Comparison of ENCODE assay signal across 22 mouse cellular contexts in genomic region chr14:7803874-7804557, GRCm38 (mm10). TPM values are rescaled to one million over a fixed set of nuclear protein-coding genes. Genes with fewer than 3 reads are reported as not detected.
DNase-seq lines count a peak whose midpoint lies in the region; ATAC-seq and TF ChIP-seq lines count a peak whose summit lies in the region.
"Had no signal": no experiment of that assay in that cellular context is flagged by ENCODE, and none has a peak within 500 bp of the region (broad histone marks: within the 10 kb centered on the region; RNA-seq: fewer than 3 reads in every experiment).

No protein-coding gene starts in this region.

- H3K36me3 ChIP-seq in forebrain, embryonic 15.5 days = no peaks in the 10 kb centered on the region
- H3K36me3 ChIP-seq in forebrain, embryonic 10.5 days (replicated peaks) = no peaks in the 10 kb centered on the region
- no peaks in the 10 kb centered on the region for H3K36me3 ChIP-seq in midbrain, postnatal 0 days (ENCODE audit: insufficient read depth, low read length)
- H3K36me3 ChIP-seq in midbrain, embryonic 14.5 days (ENCODE audit: control insufficient read depth, insufficient read depth, low read length) = no peaks in the 10 kb centered on the region
- no peaks in the 10 kb centered on the region; the same call in 1 of the 2 replicates for H3K36me3 ChIP-seq in splenic B cell, adult 2 months (ENCODE audit: control insufficient read depth, insufficient read depth, low read length, poor library complexity, severe bottlenecking)
- H3K36me3 ChIP-seq: stomach, embryonic 15.5 days had no signal

- H3K27me3 ChIP-seq in forebrain, embryonic 15.5 days = no peaks in the 10 kb centered on the region
- no peaks in the 10 kb centered on the region for H3K27me3 ChIP-seq in forebrain, embryonic 10.5 days (ENCODE audit: poor library complexity, severe bottlenecking)
- no peaks in the 10 kb centered on the region for H3K27me3 ChIP-seq in midbrain, postnatal 0 days (ENCODE audit: insufficient read depth, low read length)
- no peaks in the 10 kb centered on the region for H3K27me3 ChIP-seq in midbrain, embryonic 14.5 days (ENCODE audit: control insufficient read depth, insufficient read depth, low read length)
- no peaks in the 10 kb centered on the region for H3K27me3 ChIP-seq in splenic B cell, adult 2 months (ENCODE audit: control insufficient read depth, insufficient read depth, low read length, poor library complexity, severe bottlenecking)
- H3K27me3 ChIP-seq: stomach, embryonic 15.5 days had no signal

- TF ChIP-seq CTCF in midbrain, postnatal 0 days (IDR thresholded peaks at IDR 0.05) = no peak

- intact Hi-C loops in left cerebral cortex, postnatal 36 days (cut with DNase I) = no loop called here

- no peaks in the 10 kb centered on the region for H3K4me1 ChIP-seq in forebrain, embryonic 15.5 days
- H3K4me1 ChIP-seq in forebrain, embryonic 10.5 days = peaks cover 6% of the 10 kb centered on the region
- H3K4me1 ChIP-seq in midbrain, postnatal 0 days (ENCODE audit: insufficient read depth, low read length) = no peaks in the 10 kb centered on the region
- no peaks in the 10 kb centered on the region for H3K4me1 ChIP-seq in midbrain, embryonic 14.5 days (ENCODE audit: control insufficient read depth, insufficient read depth, low read length)
- H3K4me1 ChIP-seq: stomach, embryonic 15.5 days had no signal

- 68% methylated on average over 4 of the region's 4 CpGs for WGBS in forebrain, embryonic 15.5 days
- 75% methylated on average over 4 of the region's 4 CpGs for WGBS in forebrain, embryonic 10.5 days
- 72% methylated on average over 4 of the region's 4 CpGs for WGBS in midbrain, postnatal 0 days
- 67% methylated on average over 4 of the region's 4 CpGs for WGBS in midbrain, embryonic 14.5 days

- H3K9me3 ChIP-seq in forebrain, embryonic 15.5 days = no peaks in the 10 kb centered on the region
- peaks cover 7% of the 10 kb centered on the region; the same call in 1 of the 2 replicates for H3K9me3 ChIP-seq in forebrain, embryonic 10.5 days
- no peaks in the 10 kb centered on the region for H3K9me3 ChIP-seq in midbrain, postnatal 0 days (ENCODE audit: low read length)
- no peaks in the 10 kb centered on the region for H3K9me3 ChIP-seq in midbrain, embryonic 14.5 days (ENCODE audit: control insufficient read depth, low read length)
- H3K9me3 ChIP-seq: stomach, embryonic 15.5 days had no signal

- no peak overlapping the region for H3K27ac ChIP-seq in forebrain, embryonic 15.5 days (replicated peaks)
- H3K27ac ChIP-seq in forebrain, embryonic 10.5 days = no peak overlapping the region
- H3K27ac ChIP-seq in midbrain, postnatal 0 days (ENCODE audit: low read depth, low read length) = no peak overlapping the region
- no peak overlapping the region for H3K27ac ChIP-seq in midbrain, embryonic 14.5 days (replicated peaks; ENCODE audit: low read depth, low read length)
- H3K27ac ChIP-seq: liver, embryonic 14.5 days; stomach, embryonic 15.5 days had no signal

- no peak overlapping the region for H3K4me3 ChIP-seq in forebrain, embryonic 15.5 days
- no peak overlapping the region for H3K4me3 ChIP-seq in forebrain, embryonic 10.5 days
- no peak overlapping the region for H3K4me3 ChIP-seq in midbrain, postnatal 0 days (ENCODE audit: low read depth, low read length)
- no peak overlapping the region for H3K4me3 ChIP-seq in midbrain, embryonic 14.5 days (replicated peaks; ENCODE audit: low read depth, low read length)
- H3K4me3 ChIP-seq: stomach, embryonic 15.5 days had no signal

- no peak overlapping the region for H3K9ac ChIP-seq in forebrain, embryonic 15.5 days (replicated peaks)
- H3K9ac ChIP-seq in midbrain, postnatal 0 days (replicated peaks; ENCODE audit: low read length, poor library complexity, severe bottlenecking) = no peak overlapping the region
- H3K9ac ChIP-seq in midbrain, embryonic 14.5 days (replicated peaks; ENCODE audit: low read length) = no peak overlapping the region
- H3K9ac ChIP-seq: liver, embryonic 14.5 days; stomach, embryonic 15.5 days had no signal

- no peak for DNase-seq in forebrain, embryonic 10.5 days (ENCODE audit: extremely low spot score, low spot score)
- DNase-seq in midbrain, postnatal 0 days (ENCODE audit: low spot score) = peak; percentile 37
- DNase-seq in midbrain, embryonic 14.5 days = no peak
- DNase-seq in cerebellum, postnatal 14 days = peak; percentile 66 to 84
- peak; percentile 24 for DNase-seq in splenic B cell, adult 2 months (ENCODE audit: low read depth, low spot score)
- DNase-seq in embryo, embryonic 9.5 days (ENCODE audit: extremely low spot score) = no peak
- DNase-seq in left cerebral cortex, postnatal 36 days (ENCODE audit: low spot score in 2 of 2) = no peak
- DNase-seq: kidney, adult 11 months; lung, postnatal 36 days; right cerebral cortex, postnatal 25 days; thymus, postnatal 25 days had no signal

- no peak overlapping the region for H3K4me2 ChIP-seq in forebrain, embryonic 15.5 days (replicated peaks)
- H3K4me2 ChIP-seq in midbrain, postnatal 0 days (ENCODE audit: low read depth, low read length, poor library complexity, severe bottlenecking) = no peak overlapping the region
- no peak overlapping the region for H3K4me2 ChIP-seq in midbrain, embryonic 14.5 days (ENCODE audit: low read length)
- H3K4me2 ChIP-seq: stomach, embryonic 15.5 days had no signal

- 0 out of 2 replicates have a peak, but pooled peaks have one; percentile 25 for ATAC-seq in forebrain, embryonic 15.5 days (replicated peaks)
- ATAC-seq in midbrain, postnatal 0 days (ENCODE audit: low FRiP score) = no peak
- no peak for ATAC-seq in midbrain, embryonic 14.5 days (ENCODE audit: low FRiP score, low TSS enrichment)

RNA-seq across cellular contexts. Expression of gene Gm26661, which starts 12.6 kb away (rescaled TPM):
- polyA plus RNA-seq in forebrain, embryonic 15.5 days (2015; fragmentation: Nextera tagmentation; extraction: Ambion mirVana) = not detected in 2 replicates
- polyA plus RNA-seq in forebrain, embryonic 10.5 days (2016; fragmentation: Nextera tagmentation; extraction: Ambion mirVana) = not detected in 2 replicates
- not detected in 2 replicates for total RNA-seq in midbrain, postnatal 0 days (2014; rRNA removed)
- 0.96 TPM in 1 of 2 replicates, not detected in the other for polyA plus RNA-seq in midbrain, postnatal 0 days (2015; fragmentation: Nextera tagmentation; extraction: Ambion mirVana)
- polyA plus RNA-seq in midbrain, embryonic 14.5 days (2014; fragmentation: Nextera tagmentation; extraction: Ambion mirVana) = not detected in 2 replicates
- not detected for total RNA-seq in left cerebral cortex, postnatal 36 days (2021)
- total RNA-seq: left cerebral cortex, adult 8-10 months had no signal
- polyA plus RNA-seq: brain, embryonic 14.5 days; C2C12; embryonic facial prominence, embryonic 11.5 days; frontal cortex, adult 2 months; gonadal fat pad, adult 2 months; heart, postnatal 0 days; large intestine, adult 2 months; liver, embryonic 14.5 days; stomach, embryonic 15.5 days had no signal

RNA-seq across cellular contexts. Expression of gene Flnb, which starts 13.7 kb away (rescaled TPM):
- polyA plus RNA-seq in forebrain, embryonic 15.5 days (2015; fragmentation: Nextera tagmentation; extraction: Ambion mirVana) = 8.6 and 9.6 TPM in 2 replicates
- polyA plus RNA-seq in forebrain, embryonic 10.5 days (2016; fragmentation: Nextera tagmentation; extraction: Ambion mirVana) = 22.9 and 24.2 TPM in 2 replicates
- 23.7 and 34.3 TPM in 2 replicates for total RNA-seq in midbrain, postnatal 0 days (2014; rRNA removed)
- 3.5 and 7.0 TPM in 2 replicates for polyA plus RNA-seq in midbrain, postnatal 0 days (2015; fragmentation: Nextera tagmentation; extraction: Ambion mirVana)
- polyA plus RNA-seq in midbrain, embryonic 14.5 days (2014; fragmentation: Nextera tagmentation; extraction: Ambion mirVana) = 3.8 and 13.6 TPM in 2 replicates
- total RNA-seq in left cerebral cortex, postnatal 36 days (2021) = 10 to 100 TPM; 20.7 to 44.9 TPM

Comparison
In these comparisons a context has a peak if more than half of its experiments do, and no peak if none do; other contexts are left out.
1. DNase-seq: peak in midbrain, postnatal 0 days (single experiment), cerebellum, postnatal 14 days (2 of 2) and splenic B cell, adult 2 months (single experiment); none in forebrain, embryonic 10.5 days (single experiment), midbrain, embryonic 14.5 days (single experiment), embryo, embryonic 9.5 days (single experiment) and left cerebral cortex, postnatal 36 days (0 of 2).